Mouse (Mus musculus) kidney, embryonic 16.5 days (tissue): ENCODE measurements around the gene Shf. TPM values are rescaled to one million over a fixed set of nuclear protein-coding genes. Genes with fewer than 3 reads are reported as not detected.

Experiments used
- ATAC-seq: fragments of 200-750 bp; cut with Nextera tagmentation; 2 replicates; pipeline ENCODE4 v1.8.0; 2017; ENCODE audit warnings: moderate TSS enrichment; ENCODE audit not compliant: low FRiP score, low TSS enrichment
- H3K27ac ChIP-seq: fragments of 300-500 bp; sonication (generic); 2 replicates; pipeline ENCODE4 v1.5.1; 2014; ENCODE audit warnings: low read length
- H3K27me3 ChIP-seq: fragments of 300-500 bp; sonication (generic); 2 replicates; pipeline ENCODE4 v1.6.1; 2014; ENCODE audit warnings: low read length, control low read depth, mixed read lengths; ENCODE audit not compliant: insufficient read depth
- H3K36me3 ChIP-seq: fragments of 300-500 bp; sonication (generic); 2 replicates; pipeline ENCODE4 v1.6.1; 2014; ENCODE audit warnings: low read length, control low read depth, mixed read lengths; ENCODE audit not compliant: insufficient read depth
- H3K4me1 ChIP-seq: fragments of 300-500 bp; sonication (generic); 2 replicates; pipeline ENCODE4 v1.6.1; 2014; ENCODE audit warnings: low read length, control low read depth, mixed read lengths; ENCODE audit not compliant: insufficient read depth
- H3K4me2 ChIP-seq: fragments of 300-500 bp; sonication (generic); replicated peaks from 2 replicates; pipeline ENCODE4 v1.6.1; 2014; ENCODE audit warnings: low read depth, low read length
- H3K4me3 ChIP-seq: fragments of 300-500 bp; sonication (generic); 2 replicates; pipeline ENCODE4 v1.5.1; 2014; ENCODE audit warnings: mild to moderate bottlenecking, low read length
- H3K9ac ChIP-seq: fragments of 300-500 bp; sonication (generic); replicated peaks from 2 replicates; pipeline ENCODE4 v1.6.1; 2014; ENCODE audit warnings: low read length
- H3K9me3 ChIP-seq: fragments of 300-500 bp; sonication (generic); 2 replicates; pipeline ENCODE4 v1.6.1; 2016; ENCODE audit warnings: low read length, control low read depth
- WGBS: fragments of 180-500 bp; shearing (Covaris S2); extraction: QIAGEN DNeasy Blood & Tissue Kit; methylation state at CpG from one replicate; pipeline ENCODE4 v1.1.7; 2014; 5-methylcytosine and 5-hydroxymethylcytosine counted together
- polyA plus RNA-seq: library from polyadenylated mRNA; unstranded; fragments of >200 nt; fragmentation: Nextera tagmentation; extraction: Ambion mirVana; gene quantifications from 2 replicates; pipeline ENCODE4 v1.2.1, GENCODE M21; 2015

Shf gene
- polyA plus RNA-seq, 1 experiment from 2014 or later, result 2.0 TPM

- Histone ChIP-seq H3K9ac (no peak overlapping the region), H3K4me3 (no peak overlapping the region), H3K27ac (no peak overlapping the region), H3K4me1 (peaks cover 21% of the 10 kb centered on the region), H3K36me3 (no peaks in the 10 kb centered on the region), H3K9me3 (no peaks in the 10 kb centered on the region), H3K27me3 (peaks cover 10% of the 10 kb centered on the region; the same call in 1 of the 2 replicates), H3K4me2 (no peak overlapping the region)
- ATAC-seq, result no peak
- 68% methylated on average over 3 of the region's 3 CpGs for WGBS
Measured at GRCm38 (mm10) chr2:122372067-122372466, 3.1 kb upstream of the Shf start.

GRCm38 (mm10) chr2:122370101-122370750 lies 1.3 kb upstream of the Shf start:
- Histone ChIP-seq H3K9ac (no peak overlapping the region), H3K4me3 (no peak overlapping the region), H3K27me3 (peaks cover 10% of the 10 kb centered on the region; the same call in 1 of the 2 replicates), H3K4me2 (no peak overlapping the region), H3K27ac (no peak overlapping the region), H3K4me1 (peaks cover 35% of the 10 kb centered on the region), H3K36me3 (no peaks in the 10 kb centered on the region), H3K9me3 (no peaks in the 10 kb centered on the region)
- 48% methylated on average over 10 of the region's 10 CpGs for WGBS
- no peak for ATAC-seq

- ATAC-seq, result peak; percentile 71
- Histone ChIP-seq H3K36me3 (0 out of 2 replicates have a peak, but pooled peaks cover 2% of the 10 kb centered on the region), H3K4me2 (peak overlapping the region; percentile 92), H3K27ac (peak overlapping the region; percentile 38; the same call in 1 of the 2 replicates), H3K27me3 (peaks cover 10% of the 10 kb centered on the region; the same call in 1 of the 2 replicates), H3K4me3 (peak overlapping the region; percentile 89), H3K9ac (peak overlapping the region; percentile 90), H3K9me3 (no peaks in the 10 kb centered on the region), H3K4me1 (peaks cover 31% of the 10 kb centered on the region)
- WGBS, result 1% methylated on average over 32 of the region's 55 CpGs
Measured at GRCm38 (mm10) chr2:122368081-122368971, 636 bp downstream of the Shf start.

- no peak for ATAC-seq
- H3K9ac ChIP-seq, result peak overlapping the region; percentile 90
Measured at GRCm38 (mm10) chr2:122367701-122368080, 1.3 kb downstream of the Shf start.

GRCm38 (mm10) chr2:122367181-122367580 lies 1.8 kb downstream of the Shf start:
- no peak for ATAC-seq
- WGBS, result 28% methylated on average over 4 of the region's 4 CpGs
- no peak overlapping the region; the same call in 1 of the 2 replicates for H3K9ac ChIP-seq
- peak overlapping the region; percentile 92 for H3K4me2 ChIP-seq
- H3K4me1 ChIP-seq, result peaks cover 31% of the 10 kb centered on the region
- peak overlapping the region; percentile 89 for H3K4me3 ChIP-seq
- H3K27me3 ChIP-seq, result peaks cover 10% of the 10 kb centered on the region; the same call in 1 of the 2 replicates
- no peaks in the 10 kb centered on the region for H3K9me3 ChIP-seq
- H3K36me3 ChIP-seq, result 0 out of 2 replicates have a peak, but pooled peaks cover 6% of the 10 kb centered on the region
- no peak overlapping the region for H3K27ac ChIP-seq

More at GRCm38 (mm10) chr2:122367701-122368080, 1.3 kb downstream of the Shf start:
- Histone ChIP-seq H3K4me3 (peak overlapping the region; percentile 89), H3K4me2 (peak overlapping the region; percentile 92), H3K4me1 (peaks cover 31% of the 10 kb centered on the region), H3K27ac (no peak overlapping the region), H3K27me3 (peaks cover 10% of the 10 kb centered on the region; the same call in 1 of the 2 replicates), H3K9me3 (no peaks in the 10 kb centered on the region), H3K36me3 (0 out of 2 replicates have a peak, but pooled peaks cover 6% of the 10 kb centered on the region)
- 10% methylated on average over 4 of the region's 4 CpGs for WGBS

- Histone ChIP-seq H3K36me3 (0 out of 2 replicates have a peak, but pooled peaks cover 6% of the 10 kb centered on the region), H3K4me2 (peak overlapping the region; percentile 92), H3K4me3 (no peak overlapping the region), H3K9me3 (no peaks in the 10 kb centered on the region), H3K9ac (no peak overlapping the region), H3K4me1 (peaks cover 31% of the 10 kb centered on the region), H3K27ac (no peak overlapping the region), H3K27me3 (peaks cover 10% of the 10 kb centered on the region; the same call in 1 of the 2 replicates)
- 25% methylated on average over 5 of the region's 5 CpGs for WGBS
- ATAC-seq, result no peak
Measured at GRCm38 (mm10) chr2:122366706-122367105, 2.3 kb downstream of the Shf start.

- Histone ChIP-seq H3K9ac (no peak overlapping the region), H3K4me2 (no peak overlapping the region), H3K4me1 (peaks cover 31% of the 10 kb centered on the region), H3K27ac (no peak overlapping the region), H3K27me3 (peaks cover 10% of the 10 kb centered on the region; the same call in 1 of the 2 replicates), H3K9me3 (no peaks in the 10 kb centered on the region), H3K36me3 (0 out of 2 replicates have a peak, but pooled peaks cover 6% of the 10 kb centered on the region), H3K4me3 (no peak overlapping the region)
- no peak for ATAC-seq
- 84% methylated on average over 3 of the region's 3 CpGs for WGBS
Measured at GRCm38 (mm10) chr2:122366039-122366438, 2.9 kb downstream of the Shf start.

GRCm38 (mm10) chr2:122365244-122365866 lies 3.6 kb downstream of the Shf start:
- Histone ChIP-seq H3K36me3 (0 out of 2 replicates have a peak, but pooled peaks cover 6% of the 10 kb centered on the region), H3K27ac (no peak overlapping the region), H3K9ac (no peak overlapping the region), H3K9me3 (no peaks in the 10 kb centered on the region), H3K4me1 (peaks cover 31% of the 10 kb centered on the region), H3K4me3 (no peak overlapping the region), H3K27me3 (peaks cover 10% of the 10 kb centered on the region; the same call in 1 of the 2 replicates), H3K4me2 (no peak overlapping the region)
- no peak for ATAC-seq
- WGBS, result 85% methylated on average over 10 of the region's 10 CpGs

- H3K27me3 ChIP-seq, result peaks cover 1% of the 10 kb centered on the region; the same call in 1 of the 2 replicates
- no peak overlapping the region for H3K4me3 ChIP-seq
- no peak overlapping the region for H3K9ac ChIP-seq
- WGBS, result 90% methylated on average over 3 of the region's 3 CpGs
- peaks cover 28% of the 10 kb centered on the region for H3K4me1 ChIP-seq
- 0 out of 2 replicates have a peak, but pooled peaks cover 6% of the 10 kb centered on the region for H3K36me3 ChIP-seq
- H3K9me3 ChIP-seq, result no peaks in the 10 kb centered on the region
- no peak overlapping the region for H3K4me2 ChIP-seq
- ATAC-seq, result no peak
- H3K27ac ChIP-seq, result no peak overlapping the region
Measured at GRCm38 (mm10) chr2:122364352-122364944, 4.5 kb downstream of the Shf start.
